Mouse (Mus musculus): ENCODE measurements around the gene Phldb2.

Gene Phldb2

DNA sequence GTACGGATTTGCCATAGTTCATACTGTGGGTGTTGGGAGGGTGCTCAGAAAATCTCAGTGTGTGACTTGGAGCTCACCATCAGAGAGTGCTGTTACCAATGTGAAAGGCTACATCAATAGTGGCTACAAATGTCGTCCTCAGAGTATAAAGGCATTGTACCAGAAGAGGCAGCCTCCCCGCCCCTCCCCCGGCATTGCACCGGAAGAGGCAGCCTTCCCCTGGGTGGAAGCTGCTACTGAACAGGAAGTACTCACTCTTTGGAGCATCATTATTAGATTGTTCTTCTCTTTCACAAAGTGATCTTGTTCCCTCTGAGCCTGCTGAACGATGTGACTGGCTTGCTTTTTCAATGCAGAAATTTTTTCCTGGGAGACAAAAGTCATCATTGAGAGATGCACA is 173.4 kb downstream of the Phldb2 start:
- peak; percentile 56 for DNase-seq

DNA sequence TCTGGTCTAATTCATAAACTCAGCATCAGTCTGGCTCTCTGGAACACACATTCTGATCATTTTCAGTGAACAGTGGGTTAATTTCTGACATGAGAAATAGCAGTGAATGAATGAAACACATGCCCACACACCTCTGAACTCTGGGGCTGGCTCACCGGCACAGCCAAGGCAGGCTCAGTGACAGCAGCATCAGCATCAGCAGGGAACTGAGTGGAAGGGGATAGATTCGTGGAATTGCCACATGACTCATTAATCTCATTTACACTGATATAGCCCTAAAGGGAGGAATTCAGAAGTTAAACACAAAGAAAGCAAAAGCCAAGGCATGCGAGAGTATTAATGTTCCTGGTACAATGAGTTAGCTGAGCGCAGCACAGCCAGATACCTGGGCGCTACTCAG is 178.6 kb downstream of the Phldb2 start:
- DNase-seq, result no peak

DNA sequence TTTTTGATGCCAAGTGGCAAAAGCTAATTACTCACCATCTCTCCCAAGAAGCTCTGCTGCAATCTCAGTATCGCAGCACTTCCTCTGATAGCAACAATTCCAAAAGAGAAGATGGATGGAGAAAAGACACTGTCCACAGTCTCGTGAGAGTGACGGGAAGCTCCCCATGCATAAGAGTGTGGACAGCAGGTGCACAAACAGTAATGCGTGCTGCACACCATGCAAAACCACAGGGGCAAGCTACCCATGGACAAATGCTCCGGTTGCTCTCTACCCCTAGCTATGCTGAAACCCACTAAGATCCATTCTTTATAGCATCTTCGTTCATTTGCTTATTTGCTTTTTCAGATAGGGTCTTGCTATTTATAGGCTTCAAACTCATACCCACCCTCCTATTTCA is 182.5 kb downstream of the Phldb2 start:
- DNase-seq, result no peak

DNA sequence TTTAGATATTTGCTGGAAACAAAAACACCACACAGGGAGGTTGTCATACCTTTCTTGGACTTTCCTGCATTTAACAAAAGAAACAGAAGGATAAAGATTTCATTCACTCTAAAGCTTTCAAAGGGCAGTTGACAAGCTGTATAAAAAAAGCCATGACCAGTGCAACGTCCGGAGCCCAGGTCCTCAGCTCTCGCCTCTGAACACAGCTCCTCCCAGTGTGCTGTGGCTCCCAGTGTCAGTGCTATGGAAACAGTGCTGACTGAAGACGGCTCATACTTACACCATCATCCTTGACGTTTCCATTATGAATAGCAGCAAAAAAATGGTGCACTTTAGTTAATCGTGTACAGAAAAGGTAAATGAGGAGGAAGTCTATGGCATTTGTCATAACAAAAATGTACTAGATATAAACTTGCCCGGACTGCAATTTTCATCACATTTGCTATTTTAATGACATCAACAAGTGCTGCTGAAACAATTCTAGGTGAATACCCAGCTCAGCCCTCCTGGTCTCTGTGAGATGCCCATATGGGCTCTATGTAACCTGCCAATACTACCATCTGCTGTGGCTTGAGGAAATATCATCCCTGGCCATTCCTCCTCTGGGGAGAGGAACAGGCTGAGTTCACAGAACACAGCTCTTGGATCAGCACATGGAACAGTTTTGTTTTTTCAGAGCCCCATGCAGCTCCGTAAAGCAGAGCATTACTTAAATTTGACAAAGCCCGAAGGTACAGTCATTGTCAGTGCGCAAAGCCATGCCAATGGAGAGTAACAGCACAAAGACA is 185.4 kb downstream of the Phldb2 start:
- no peak for DNase-seq

DNA sequence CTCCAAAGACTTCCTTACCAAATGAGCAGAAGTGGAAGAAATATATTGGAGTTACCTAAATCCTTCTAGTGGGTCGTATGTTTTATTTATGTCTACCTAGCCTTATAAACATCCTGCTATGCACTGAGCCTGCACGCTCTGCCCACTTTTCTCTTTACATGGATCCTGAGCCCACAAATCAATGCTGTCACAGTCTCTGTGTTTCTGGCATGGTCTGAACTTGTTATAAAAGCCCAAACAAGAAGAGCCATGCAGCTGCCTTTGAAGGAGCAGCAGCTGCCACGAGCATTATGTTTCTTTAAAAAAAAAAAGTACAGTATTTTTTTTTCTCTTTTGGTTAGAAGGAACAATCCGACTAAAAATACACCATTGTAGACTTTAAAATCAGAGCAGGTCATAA is 186.0 kb downstream of the Phldb2 start:
- no peak for DNase-seq

DNA sequence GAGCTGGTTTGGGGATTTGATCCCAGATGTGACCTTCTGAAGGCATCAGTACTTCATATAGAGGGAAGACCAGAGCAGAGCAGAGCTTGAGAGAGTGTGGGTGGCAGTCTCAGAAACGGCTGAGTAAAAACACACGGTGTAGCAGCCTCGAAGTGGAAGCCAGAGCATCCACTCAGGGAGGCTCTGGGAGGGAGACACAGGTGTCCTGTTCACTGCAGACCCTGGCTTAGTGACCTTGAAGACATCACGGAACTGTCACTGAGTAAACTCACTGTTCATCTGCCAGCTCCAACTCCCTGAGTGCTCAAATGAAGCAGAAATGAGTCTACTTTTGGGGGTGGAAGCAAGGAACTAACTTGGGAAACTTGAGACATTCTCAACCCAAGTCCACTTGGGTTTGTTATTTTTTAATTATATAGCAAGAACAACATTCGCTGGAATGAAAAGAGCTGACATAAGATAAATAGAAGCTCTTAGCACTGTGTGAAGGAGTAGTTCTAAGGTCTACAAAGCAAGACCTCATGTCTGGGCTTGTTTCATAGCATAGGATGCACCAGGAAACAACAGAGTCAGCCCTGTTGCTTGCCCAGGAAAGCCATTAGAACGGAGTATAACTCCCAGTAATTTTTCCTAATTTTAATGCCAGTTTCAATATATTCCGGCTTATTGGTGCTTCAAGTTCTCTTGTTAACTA is 187.4 kb downstream of the Phldb2 start:
- DNase-seq, result no peak

DNA sequence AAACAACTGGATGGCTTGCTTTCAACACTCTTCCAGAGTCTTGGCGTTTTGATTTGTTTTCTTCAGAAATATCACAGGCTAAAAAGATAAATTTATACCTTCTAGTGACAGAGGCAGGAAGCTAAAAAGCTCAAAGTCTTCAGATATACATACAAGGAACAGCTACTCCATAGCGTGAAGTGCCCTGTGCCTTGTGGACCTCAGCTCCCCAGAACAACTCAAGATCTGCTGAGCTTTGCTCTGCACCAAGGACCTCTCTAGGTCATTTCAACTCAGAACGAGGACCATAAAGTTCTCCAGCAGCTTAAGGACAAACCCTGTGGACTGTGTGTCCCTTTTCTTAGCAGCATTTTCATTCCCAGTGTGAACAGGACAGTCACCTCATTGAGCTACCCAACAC is 188.3 kb downstream of the Phldb2 start:
- no peak for DNase-seq

DNA sequence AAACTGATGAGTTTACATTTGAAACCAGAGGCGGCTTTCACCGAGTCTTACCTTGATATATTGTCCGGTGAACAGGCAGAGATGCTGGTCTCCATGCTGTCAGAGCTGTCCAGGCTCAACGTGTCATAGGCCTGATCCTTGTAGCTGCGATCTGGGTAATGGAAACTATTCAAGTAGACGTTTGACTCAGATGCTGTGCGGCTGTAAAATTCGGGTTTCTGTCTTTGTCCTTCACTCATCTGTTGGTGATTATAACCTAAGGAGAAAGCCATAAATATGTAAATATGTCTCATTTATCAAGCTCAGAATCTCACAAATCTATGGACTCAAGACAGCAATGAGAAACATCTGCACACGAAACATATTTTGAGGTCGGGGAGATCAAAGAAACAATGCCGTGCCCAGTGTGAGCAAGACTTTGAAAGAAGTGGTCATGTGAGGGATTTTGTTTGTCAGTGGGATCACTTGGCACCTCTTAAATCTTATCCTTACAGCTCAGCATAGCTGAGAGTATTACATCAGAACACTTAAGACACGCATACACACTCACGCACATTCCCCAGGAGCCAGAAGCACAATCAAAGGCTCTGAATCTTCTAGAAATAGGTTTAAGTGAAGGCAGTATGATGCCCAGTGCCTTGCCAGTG is 190.4 kb downstream of the Phldb2 start:
- no peak for DNase-seq

DNA sequence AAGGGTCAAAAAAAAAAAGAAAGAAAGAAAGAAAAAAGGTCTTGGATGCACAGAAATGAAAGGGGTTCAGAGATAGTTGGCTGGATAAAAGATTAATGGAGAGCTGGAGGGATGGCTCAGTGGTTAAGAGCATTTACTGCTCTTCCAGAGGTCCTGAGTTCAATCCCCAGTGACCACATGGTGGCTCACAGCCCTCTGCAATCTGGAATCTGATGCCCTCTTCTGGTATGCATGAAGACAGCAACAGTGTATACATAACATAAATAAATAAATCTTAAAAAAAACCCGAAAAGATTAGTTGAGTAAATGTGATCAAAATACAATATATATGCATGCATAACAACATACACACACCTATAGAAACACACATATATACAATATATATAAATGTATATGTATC is 192.0 kb downstream of the Phldb2 start:
- no peak for DNase-seq

DNA sequence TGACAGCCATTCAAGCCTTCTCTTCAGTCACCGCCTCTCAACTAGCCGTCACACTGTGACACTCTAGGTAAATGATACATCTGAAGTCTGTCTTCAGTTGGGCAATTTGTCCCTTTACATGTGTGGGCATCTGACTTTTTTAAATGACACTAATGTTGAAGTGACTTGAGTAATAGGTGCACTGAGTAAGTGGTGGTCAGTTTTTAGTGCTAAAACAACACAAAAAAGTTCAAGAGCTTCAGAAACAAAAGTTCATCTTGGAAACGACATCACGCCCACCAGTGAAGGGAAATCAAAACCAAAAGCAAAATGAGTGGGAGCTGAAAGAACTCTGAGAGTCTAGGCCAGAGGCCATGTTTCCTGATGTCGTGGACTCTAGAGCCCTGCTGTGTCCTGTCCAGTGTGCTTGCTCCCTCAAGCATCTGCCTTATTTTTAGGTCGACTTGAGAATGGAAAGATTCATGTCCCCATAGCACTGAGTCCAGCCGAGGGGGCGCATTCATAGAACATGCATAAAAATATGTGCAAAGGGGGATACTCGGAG is 194.6 kb downstream of the Phldb2 start:
- no peak for DNase-seq

DNA sequence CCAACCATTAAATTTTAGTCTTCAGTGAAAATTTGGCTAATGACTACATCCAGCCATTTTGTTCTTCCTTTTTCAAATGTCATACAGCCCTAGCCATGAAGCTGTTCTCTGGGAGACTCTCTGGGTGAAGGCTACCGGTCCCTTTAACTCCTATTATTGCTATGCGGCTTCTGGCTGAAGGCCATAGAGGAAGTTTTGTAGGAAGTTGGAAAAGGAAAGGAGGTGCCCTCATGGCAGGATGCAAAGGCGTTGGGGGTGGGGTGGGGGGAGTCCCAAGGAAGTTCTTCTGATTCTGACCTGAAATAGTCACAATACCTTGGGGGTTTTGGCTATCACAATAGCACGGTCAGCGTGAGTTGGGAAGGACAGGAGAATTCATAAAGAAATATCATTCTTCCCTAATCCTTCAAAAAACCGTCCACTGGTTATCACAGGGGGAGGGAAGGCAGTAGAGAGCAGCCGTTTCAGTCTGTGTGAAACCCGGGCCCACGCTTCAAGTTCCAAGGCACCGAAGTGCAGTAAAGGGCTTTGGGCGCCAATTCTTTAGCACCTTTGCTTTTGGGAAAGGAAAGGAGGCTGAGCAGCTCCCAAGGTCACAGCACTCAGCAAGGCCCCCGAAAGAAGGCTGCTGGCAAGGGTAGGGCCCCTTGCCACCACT is 195.8 kb downstream of the Phldb2 start:
- DNase-seq, result no peak

DNA sequence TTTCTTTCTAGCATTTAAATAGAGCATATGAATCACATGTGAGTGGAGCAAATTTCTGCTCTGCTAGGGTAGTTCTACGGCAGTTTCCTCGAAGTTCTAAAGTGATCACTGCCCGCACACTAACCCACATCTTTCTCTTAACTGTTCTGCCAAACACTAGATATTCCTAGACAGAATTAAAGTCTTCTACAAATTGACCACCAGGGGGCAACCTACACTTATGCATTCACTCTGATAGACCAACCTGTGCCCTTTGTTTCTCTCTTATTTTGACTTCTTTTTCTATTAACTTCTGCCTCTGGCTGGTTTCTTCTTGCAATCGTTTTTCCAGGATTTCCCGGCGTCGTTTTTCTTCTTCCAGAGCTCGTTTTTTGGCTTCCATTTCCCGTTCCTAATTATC is 196.5 kb downstream of the Phldb2 start:
- peak; percentile 29 for DNase-seq

DNA sequence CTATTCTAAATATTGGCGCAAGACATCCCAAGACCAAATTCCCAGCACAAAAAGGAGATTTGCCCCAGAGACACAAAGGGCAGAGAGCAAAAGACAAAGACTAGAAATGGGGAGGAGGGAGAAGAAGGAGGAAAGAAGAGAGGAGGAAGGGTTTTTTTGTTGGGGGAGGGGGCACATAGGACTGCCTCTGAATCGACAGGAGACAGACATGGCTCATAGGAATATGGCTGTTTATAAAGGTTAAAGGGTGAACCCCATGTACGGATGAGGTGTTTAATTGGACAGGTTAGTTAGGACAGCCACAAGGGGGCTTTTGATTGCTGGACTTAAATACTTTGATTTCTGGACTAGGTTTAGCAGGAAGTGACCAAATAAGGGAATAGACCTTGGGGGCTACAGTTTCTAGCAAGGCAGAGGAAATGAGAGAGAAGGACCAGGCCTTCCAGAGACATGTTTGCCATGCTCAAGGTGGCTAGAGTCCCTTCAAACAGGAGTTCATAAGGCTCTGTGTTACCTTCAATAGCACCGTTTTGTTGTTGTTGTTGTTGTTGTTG is 209.7 kb downstream of the Phldb2 start:
- no peak for DNase-seq

DNA sequence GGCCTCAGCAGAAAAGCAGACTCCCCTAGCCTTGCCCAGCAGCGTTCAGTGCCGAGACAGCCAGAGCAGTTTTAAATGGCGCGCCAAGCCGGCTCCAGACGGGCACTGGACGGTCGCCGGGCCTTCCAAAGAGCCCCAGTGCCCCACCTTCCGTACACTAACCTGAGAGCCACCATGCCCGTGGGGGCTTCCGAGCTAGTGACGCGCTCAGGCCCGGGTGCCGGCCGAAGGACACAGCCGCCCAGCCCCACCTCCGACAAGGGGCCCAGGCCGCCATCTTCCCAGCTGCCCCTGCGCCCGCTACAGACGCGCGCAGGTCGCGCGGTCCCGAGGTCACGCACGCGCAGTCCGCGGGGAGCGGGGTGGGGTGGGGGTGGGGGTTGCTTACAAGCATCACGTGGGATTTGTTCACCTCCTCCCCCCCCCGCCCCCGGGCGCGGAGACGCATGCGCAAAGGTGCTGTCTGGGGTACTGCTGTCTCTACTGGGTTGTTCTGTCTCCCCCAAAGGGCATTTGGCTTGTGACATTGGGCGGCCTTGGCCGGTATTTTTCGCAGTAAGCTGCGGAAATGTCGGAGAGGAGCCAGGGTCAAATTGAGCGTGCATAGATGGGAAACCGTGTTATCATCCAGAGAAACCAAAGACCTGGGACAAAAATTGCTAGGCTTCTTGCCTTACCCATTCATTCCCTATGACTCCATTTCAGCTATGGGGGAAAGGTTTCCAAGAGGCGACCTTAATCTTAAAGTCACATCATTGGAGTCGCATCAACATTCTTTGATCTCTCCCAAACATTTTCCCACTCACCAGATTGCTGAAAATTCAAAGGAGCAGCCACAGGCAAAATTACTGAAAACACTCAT is 210.6 kb downstream of the Phldb2 start, which contains the start of gene Abhd10:
Gene Abhd10 (minus strand): TSS at position 341 of the 862 bp plus-strand sequence.
- peak; percentile 99 for DNase-seq

DNA sequence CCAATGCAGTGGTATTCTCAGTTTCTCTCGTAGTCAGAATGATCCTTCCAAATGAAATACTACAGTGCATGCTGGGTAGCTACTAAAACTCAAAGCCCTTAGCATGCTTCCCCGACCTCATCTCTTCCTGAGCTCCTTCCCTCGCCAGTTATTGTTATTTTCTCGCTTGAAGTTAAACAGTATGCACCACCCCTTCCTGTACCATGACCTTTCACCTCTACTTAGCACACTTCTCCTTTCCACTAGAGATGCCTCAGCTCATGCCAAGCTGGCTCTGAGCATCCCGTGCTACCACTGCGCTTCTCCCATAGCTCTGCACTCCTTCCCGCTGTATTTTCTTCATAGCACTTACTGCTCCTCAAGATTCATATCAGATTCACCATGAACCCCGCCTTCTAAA is 215.5 kb downstream of the Phldb2 start:
- no peak for DNase-seq

DNA sequence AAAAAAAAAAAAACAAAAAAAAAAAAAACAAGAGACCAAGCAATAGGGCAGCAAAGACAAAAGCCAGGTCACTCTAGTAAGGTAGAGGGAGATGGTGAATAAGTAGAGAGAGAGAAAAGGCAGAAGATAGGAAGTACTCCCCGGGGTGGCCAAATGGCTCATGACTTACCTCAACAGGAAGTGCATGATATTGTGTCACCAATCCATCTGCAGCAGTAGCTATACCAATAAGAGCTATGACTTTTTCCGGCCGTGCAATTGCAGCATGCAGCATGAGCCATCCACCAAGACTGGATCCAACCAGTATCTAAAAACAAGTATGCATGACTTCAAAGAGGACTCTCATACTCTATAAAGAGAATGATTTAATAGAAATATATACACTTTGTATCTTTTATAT is 216.7 kb downstream of the Phldb2 start:
- no peak for DNase-seq

DNA sequence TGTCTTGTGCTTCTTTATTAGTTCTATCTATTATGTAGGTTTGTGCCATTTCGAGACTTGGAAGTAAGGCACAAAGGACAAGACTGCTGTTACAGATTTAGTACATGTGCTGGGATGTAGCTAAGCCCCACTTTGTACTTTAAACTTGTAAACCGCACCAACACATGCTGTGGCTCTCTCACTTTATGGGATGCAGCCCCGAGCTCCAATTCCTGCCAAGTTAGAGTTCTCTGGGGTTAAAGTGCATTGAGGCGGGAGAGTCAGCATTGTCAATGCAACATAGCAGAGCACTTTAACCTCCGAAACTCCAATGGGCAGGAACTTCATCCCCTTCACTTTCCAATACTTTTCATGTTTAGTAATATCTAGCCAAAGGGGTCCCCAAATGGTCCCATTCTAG is 224.2 kb downstream of the Phldb2 start:
- no peak for DNase-seq

DNA sequence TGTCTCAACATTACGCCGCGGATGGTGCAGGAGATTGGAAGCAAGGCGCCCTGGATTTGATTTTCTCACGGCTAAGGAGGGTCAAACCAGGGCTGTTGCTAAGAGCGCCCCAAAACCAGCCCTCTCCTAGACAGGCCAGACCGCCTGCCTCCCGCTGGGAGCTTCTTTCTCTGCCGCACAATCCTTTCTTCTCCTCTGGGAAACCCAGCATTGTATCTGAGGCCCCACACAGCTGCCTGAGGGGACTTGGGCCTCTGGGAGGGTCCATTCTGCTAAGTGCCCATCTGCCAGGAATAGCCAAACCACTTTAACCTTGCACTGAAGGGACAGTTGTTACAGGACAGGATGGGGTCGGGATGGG is 228.7 kb downstream of the Phldb2 start:
- DNase-seq, result no peak

DNA sequence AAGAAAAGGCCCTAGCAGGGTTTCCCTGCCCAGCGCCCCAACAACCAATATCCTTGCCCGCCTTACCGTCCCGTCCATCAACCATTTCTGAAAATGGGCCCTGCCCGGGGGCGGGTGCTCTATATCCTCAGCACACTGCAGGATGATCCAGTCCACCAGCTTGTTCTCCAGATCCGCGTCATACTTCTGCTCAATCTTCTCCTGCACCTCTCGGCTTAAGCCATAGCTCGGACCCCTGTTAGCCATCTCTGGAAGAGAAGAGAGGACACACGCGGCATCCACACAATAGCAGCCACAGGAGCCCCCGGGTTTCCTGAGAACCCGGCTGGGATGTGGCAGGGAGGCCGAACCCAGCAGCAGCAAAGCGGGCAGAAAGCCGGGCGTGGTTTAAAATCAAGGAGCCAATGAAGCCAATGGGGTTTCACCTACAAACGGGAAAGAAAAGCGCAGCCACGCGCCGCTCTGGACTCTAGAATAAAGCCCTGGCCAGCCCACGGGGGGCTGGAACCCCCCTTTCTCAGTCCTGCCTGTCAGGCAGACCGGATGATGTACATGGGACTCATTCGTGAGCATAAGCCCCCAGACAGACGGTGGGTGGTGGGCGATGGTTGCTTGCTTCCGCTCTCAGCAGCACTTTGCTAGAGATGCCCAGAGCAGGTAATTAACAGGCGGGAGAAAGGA is 229.2 kb downstream of the Phldb2 start, which contains the start of gene Tagln3:
Gene Tagln3 (minus strand): TSS at position 548 of the 681 bp plus-strand sequence.
- DNase-seq, result peak; percentile 45

DNA sequence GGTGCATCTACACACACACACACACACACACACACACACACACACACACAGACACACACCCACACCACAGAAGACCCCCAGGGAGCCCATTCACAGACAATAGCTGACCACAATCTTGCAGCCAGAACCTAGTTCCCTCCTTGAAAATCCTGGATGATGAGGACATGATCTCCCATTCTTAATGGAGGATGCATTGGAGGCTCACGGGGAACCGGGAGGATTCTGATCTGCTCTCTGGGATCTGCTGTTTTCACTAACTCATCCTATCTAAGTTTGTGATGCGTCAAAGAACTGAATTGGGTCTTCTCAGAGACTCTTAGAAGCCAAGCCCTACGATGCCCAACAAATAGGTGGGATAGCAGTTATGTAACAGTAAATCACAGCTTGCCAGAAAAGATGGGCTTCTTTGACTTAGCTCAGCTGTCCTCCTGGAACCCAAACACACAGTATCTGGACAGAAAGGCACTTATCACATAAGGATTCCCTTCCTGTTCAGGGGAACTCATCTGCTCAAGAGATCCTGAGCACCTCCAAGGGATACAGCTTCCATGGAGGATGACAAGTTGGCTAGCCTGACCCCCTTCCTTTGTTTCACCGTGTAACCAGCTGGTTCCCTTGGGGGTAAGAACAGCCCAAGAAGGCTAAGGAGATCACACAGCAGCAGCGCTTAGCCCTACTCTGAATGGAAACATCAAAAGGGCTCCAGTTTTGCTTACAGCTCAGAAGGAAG is 230.1 kb downstream of the Phldb2 start:
- DNase-seq, result no peak

Measured in thymus, postnatal 4 days (tissue).